Mouse (Mus musculus) neural tube, embryonic 13.5 days (tissue): ENCODE measurements around the gene Tlx2. TPM values are rescaled to one million over a fixed set of nuclear protein-coding genes. Genes with fewer than 3 reads are reported as not detected.

Experiments
- ATAC-seq: fragments of 200-750 bp; cut with Nextera tagmentation; 2 replicates; pipeline ENCODE4 v1.8.0; 2017; ENCODE audit warnings: low read depth, mild to moderate bottlenecking, moderate TSS enrichment, moderate library complexity
- H3K27ac ChIP-seq: fragments of 300-500 bp; sonication (generic); replicated peaks from 2 replicates; pipeline ENCODE4 v1.5.1; 2015; ENCODE audit warnings: moderate library complexity, mild to moderate bottlenecking, inconsistent platforms
- H3K27me3 ChIP-seq: fragments of 300-500 bp; sonication (generic); 2 replicates; pipeline ENCODE4 v1.6.1; 2015; ENCODE audit warnings: mild to moderate bottlenecking, inconsistent platforms
- H3K36me3 ChIP-seq: fragments of 300-500 bp; sonication (generic); 2 replicates; pipeline ENCODE4 v1.6.1; 2015; ENCODE audit warnings: mild to moderate bottlenecking, inconsistent platforms
- H3K4me1 ChIP-seq: fragments of 300-500 bp; sonication (generic); replicated peaks from 2 replicates; pipeline ENCODE4 v1.6.1; 2015; ENCODE audit warnings: inconsistent platforms
- H3K4me2 ChIP-seq: fragments of 300-500 bp; sonication (generic); 2 replicates; pipeline ENCODE4 v1.6.1; 2015; ENCODE audit warnings: inconsistent platforms, mild to moderate bottlenecking, moderate library complexity
- H3K4me3 ChIP-seq: fragments of 300-500 bp; sonication (generic); 2 replicates; pipeline ENCODE4 v1.5.1; 2015; ENCODE audit warnings: mild to moderate bottlenecking, inconsistent platforms
- H3K9ac ChIP-seq: fragments of 300-500 bp; sonication (generic); 2 replicates; pipeline ENCODE4 v1.6.1; 2015; ENCODE audit warnings: moderate library complexity, mild to moderate bottlenecking, inconsistent platforms
- H3K9me3 ChIP-seq: fragments of 300-500 bp; sonication (generic); 2 replicates; pipeline ENCODE4 v1.6.1; 2016; ENCODE audit warnings: inconsistent platforms
- WGBS: fragments of 180-500 bp; shearing (Covaris S2); methylation state at CpG from one replicate; pipeline ENCODE4 v1.1.7; 2015; 5-methylcytosine and 5-hydroxymethylcytosine counted together
- polyA plus RNA-seq: library from polyadenylated mRNA; unstranded; fragments of >200 nt; fragmentation: Nextera tagmentation; extraction: Ambion mirVana; gene quantifications from 2 replicates; pipeline ENCODE4 v1.2.1, GENCODE M21; 2015

Gene Tlx2
- polyA plus RNA-seq, 1 experiment from 2014 or later, result 16.1 TPM

DNA sequence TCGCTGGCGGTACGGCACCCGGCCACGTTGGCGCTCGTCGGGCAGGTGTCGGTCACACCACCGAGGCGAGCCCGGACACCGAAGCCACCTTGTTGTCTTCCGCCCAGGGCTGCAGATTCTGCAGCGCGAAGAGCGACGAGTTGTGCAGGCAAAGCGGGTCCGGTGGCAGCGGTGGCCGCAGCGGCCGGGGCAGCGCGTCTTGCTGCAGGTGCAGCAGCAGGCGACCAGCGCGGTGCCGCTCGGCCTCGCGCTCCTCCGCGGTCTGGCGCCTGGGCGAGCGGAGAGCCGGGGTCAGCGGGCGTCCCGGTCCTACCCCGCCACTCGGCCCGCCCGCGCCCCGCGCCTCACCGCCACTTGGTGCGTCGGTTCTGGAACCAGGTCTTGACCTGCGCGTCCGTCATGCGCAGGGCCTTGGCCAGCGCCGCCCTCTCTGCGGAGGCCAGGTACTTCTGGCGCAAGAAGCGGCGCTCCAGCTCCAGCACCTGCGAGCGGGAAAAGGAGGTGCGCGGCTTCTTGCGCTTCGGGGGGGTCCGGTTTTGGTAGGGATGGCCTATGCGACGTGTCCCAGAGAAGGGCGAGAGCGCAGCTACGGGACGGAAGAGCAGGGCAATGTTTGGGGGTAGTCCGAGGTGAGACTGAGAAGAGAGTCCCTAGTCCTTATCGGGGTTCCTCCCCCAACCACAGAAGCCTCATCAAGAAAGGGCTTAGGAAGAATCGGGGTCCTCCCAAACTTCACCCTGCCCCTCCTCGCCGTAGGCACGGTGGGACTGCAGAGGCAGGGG lies 1.2 kb downstream of the Tlx2 start:
- under 1% methylated on average over 81 of the region's 81 CpGs for WGBS
- Histone ChIP-seq H3K27ac (no peak overlapping the region), H3K9ac (peak overlapping the region; percentile 38; the same call in 1 of the 2 replicates), H3K9me3 (no peaks in the 10 kb centered on the region), H3K4me1 (peaks cover 26% of the 10 kb centered on the region), H3K4me2 (peak overlapping the region; percentile 43), H3K27me3 (peaks cover 99% of the 10 kb centered on the region), H3K4me3 (peak overlapping the region; percentile 31), H3K36me3 (no peaks in the 10 kb centered on the region)
- no peak for ATAC-seq

- H3K27ac ChIP-seq, result no peak overlapping the region
- H3K4me1 ChIP-seq, result peaks cover 26% of the 10 kb centered on the region
- no peaks in the 10 kb centered on the region for H3K9me3 ChIP-seq
- WGBS, result 5% methylated on average over 8 of the region's 8 CpGs
- H3K4me2 ChIP-seq, result peak overlapping the region; percentile 43
- ATAC-seq, result no peak
- peak overlapping the region; percentile 38; the same call in 1 of the 2 replicates for H3K9ac ChIP-seq
- H3K27me3 ChIP-seq, result peaks cover 100% of the 10 kb centered on the region
- no peaks in the 10 kb centered on the region for H3K36me3 ChIP-seq
- peak overlapping the region; percentile 31 for H3K4me3 ChIP-seq
Measured at GRCm38 (mm10) chr6:83068221-83068620, 1.9 kb downstream of the Tlx2 start.

- Histone ChIP-seq H3K4me2 (no peak overlapping the region), H3K27me3 (peaks cover 100% of the 10 kb centered on the region), H3K9ac (no peak overlapping the region), H3K9me3 (no peaks in the 10 kb centered on the region), H3K4me3 (no peak overlapping the region), H3K36me3 (no peaks in the 10 kb centered on the region), H3K27ac (no peak overlapping the region), H3K4me1 (peaks cover 23% of the 10 kb centered on the region)
- 35% methylated on average over 6 of the region's 6 CpGs for WGBS
- no peak for ATAC-seq
Measured at GRCm38 (mm10) chr6:83066441-83066840, 3.7 kb downstream of the Tlx2 start.

GRCm38 (mm10) chr6:83065995-83066394 lies 4.1 kb downstream of the Tlx2 start:
- Histone ChIP-seq H3K27ac (no peak overlapping the region), H3K4me3 (no peak overlapping the region), H3K4me1 (peaks cover 19% of the 10 kb centered on the region), H3K9ac (no peak overlapping the region), H3K36me3 (no peaks in the 10 kb centered on the region), H3K27me3 (peaks cover 100% of the 10 kb centered on the region), H3K4me2 (no peak overlapping the region), H3K9me3 (no peaks in the 10 kb centered on the region)
- no peak for ATAC-seq
- 49% methylated on average over 8 of the region's 8 CpGs for WGBS

GRCm38 (mm10) chr6:83058725-83059124 lies 11.4 kb downstream of the Tlx2 start:
- Histone ChIP-seq H3K36me3 (peaks cover 22% of the 10 kb centered on the region), H3K9ac (no peak overlapping the region), H3K4me3 (no peak overlapping the region), H3K4me1 (peaks cover 11% of the 10 kb centered on the region), H3K4me2 (no peak overlapping the region), H3K27ac (no peak overlapping the region), H3K27me3 (peaks cover 36% of the 10 kb centered on the region), H3K9me3 (no peaks in the 10 kb centered on the region)
- ATAC-seq, result no peak
- 87% methylated on average over 2 of the region's 2 CpGs for WGBS

DNA sequence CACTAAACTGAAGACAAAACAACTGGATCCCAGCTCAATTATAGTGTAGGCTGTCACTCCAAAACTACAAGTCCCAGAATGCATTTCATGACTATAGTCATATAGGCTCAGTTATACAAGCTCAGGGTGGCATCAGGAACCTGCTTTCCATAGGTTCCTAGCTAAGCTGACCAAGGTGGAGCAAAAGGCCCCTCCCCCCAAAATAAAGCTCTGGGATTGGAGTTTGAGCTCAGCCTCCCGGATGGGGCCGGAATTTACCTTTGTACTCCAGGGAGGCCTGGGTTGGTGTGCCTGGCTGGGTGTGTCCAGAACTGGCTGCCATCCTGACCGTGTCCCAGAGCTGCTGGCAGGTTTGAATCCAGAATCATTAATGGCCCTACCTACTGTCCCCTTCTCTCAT lies 12.3 kb downstream of the Tlx2 start, which contains the start of gene Dqx1:
Gene Dqx1, plus strand, starts transcription at position 55 of the 400 bp plus-strand sequence.
- H3K4me1 ChIP-seq, result peaks cover 21% of the 10 kb centered on the region
- H3K4me3 ChIP-seq, result no peak within 1 kb of the TSS
- 53% methylated on average over 3 of the region's 3 CpGs for WGBS
- peaks cover 22% of the 10 kb centered on the region for H3K36me3 ChIP-seq
- H3K9me3 ChIP-seq, result no peaks in the 10 kb centered on the region
- H3K9ac ChIP-seq, result no peak within 1 kb of the TSS
- no peak within 1 kb of the TSS for H3K27ac ChIP-seq
- peaks cover 27% of the 10 kb centered on the region for H3K27me3 ChIP-seq
- H3K4me2 ChIP-seq, result no peak within 1 kb of the TSS
- ATAC-seq, result no peak

GRCm38 (mm10) chr6:83054871-83055431 lies 15.1 kb downstream of the Tlx2 start, which contains the start of gene Htra2:
Htra2 (minus strand) TSS chr6:83055273.
- Histone ChIP-seq H3K4me2 (peak within 1 kb of the TSS; percentile 81), H3K4me3 (peak within 1 kb of the TSS; percentile 98), H3K4me1 (peaks cover 31% of the 10 kb centered on the region), H3K36me3 (peaks cover 36% of the 10 kb centered on the region), H3K9me3 (no peaks in the 10 kb centered on the region), H3K9ac (peak within 1 kb of the TSS; percentile 93), H3K27me3 (no peaks in the 10 kb centered on the region), H3K27ac (peak within 1 kb of the TSS; percentile 90)
- WGBS, result under 1% methylated on average over 50 of the region's 50 CpGs
- peak; percentile 46; the same call in 1 of the 2 replicates for ATAC-seq

DNA sequence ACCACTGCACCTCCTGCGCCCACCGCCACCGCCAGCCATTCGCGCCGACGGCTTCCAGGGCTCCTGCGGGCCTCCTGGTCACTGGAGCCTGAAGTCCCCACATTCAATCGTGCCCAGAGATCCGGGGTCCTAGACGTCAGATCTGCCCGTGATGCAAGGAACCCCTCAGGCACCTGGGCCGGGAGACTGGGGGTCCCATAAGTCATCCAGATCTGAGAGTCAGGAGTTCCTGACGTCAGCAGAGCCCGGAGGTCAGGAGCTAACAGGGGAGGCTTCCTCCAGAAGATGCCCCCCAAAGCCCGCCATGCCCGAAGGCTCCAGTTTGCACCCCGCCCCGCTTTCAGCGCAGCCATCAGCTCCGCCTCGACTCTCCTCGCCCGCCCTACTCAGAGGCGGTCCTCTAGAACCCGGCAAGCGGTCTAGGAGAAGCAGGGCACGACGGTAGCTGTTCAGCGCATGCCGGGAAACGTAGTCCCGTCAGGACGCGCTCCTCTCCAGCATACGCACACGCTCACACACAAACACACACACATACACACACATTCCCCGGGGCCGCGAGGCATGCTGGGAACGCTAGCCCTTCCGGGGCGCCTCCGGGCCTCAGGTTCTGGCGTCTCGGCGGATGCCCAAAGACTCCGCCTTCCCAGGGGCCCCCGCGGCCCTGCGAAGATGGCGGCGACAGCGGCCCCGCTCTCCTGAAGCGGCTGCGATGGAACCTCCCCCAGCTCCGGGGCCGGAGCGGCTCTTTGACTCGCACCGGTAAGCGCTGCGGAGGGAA lies 15.8 kb downstream of the Tlx2 start, which contains the start of gene Aup1:
Gene Aup1, plus strand, starts transcription at position 448 of the 778 bp plus-strand sequence.
- Histone ChIP-seq H3K9ac (peak within 1 kb of the TSS; percentile 93), H3K27ac (peak within 1 kb of the TSS; percentile 90), H3K4me1 (peaks cover 31% of the 10 kb centered on the region), H3K4me3 (peak within 1 kb of the TSS; percentile 98), H3K4me2 (peak within 1 kb of the TSS; percentile 81), H3K9me3 (no peaks in the 10 kb centered on the region), H3K36me3 (peaks cover 36% of the 10 kb centered on the region), H3K27me3 (no peaks in the 10 kb centered on the region)
- ATAC-seq, result peak; percentile 98
- under 1% methylated on average over 64 of the region's 64 CpGs for WGBS

DNA sequence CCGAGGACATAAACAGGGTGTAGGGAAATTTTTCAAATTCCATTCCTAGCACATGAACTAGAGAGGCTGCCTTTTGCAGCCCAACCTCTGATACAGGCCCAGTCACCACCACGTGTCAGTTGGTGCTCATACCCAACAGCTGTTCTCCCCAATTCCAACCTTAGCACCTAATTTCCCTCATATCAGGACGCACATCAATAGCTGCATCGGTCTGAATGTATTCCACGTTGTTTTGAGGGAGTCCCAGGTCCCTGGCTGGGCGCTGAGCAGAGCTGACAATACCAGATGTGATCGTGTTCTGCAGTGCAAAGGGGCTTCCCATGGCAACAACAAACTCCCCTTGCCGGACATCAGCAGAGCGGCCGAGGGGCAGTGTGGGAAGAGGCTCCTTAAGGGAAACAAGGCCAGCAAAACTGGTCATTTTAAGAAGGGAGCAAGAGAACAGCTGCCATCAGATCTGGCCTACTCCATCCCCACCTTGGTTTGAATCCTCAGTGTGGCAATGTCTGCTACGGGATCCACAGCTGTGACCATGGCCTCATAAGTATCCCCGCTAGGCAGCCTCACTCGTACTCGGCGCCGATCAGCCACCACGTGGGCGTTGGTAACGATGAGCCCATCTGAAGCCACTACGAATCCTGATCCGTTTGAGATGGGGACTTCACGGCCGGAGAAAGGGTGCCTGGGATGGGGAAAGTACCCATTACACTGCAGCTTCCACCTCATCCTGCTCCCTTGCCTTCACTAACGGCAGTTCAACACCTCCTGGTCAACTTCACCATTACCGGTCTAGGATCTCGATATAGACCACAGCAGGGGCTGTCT lies 16.7 kb downstream of the Tlx2 start:
- H3K4me3 ChIP-seq, result peak overlapping the region; percentile 98
- H3K27me3 ChIP-seq, result no peaks in the 10 kb centered on the region
- H3K4me2 ChIP-seq, result peak overlapping the region; percentile 81
- peak overlapping the region; percentile 93 for H3K9ac ChIP-seq
- H3K27ac ChIP-seq, result peak overlapping the region; percentile 90
- ATAC-seq, result peak; percentile 7
- peaks cover 36% of the 10 kb centered on the region for H3K36me3 ChIP-seq
- 1% methylated on average over 26 of the region's 26 CpGs for WGBS
- H3K9me3 ChIP-seq, result no peaks in the 10 kb centered on the region
- H3K4me1 ChIP-seq, result peaks cover 31% of the 10 kb centered on the region

DNA sequence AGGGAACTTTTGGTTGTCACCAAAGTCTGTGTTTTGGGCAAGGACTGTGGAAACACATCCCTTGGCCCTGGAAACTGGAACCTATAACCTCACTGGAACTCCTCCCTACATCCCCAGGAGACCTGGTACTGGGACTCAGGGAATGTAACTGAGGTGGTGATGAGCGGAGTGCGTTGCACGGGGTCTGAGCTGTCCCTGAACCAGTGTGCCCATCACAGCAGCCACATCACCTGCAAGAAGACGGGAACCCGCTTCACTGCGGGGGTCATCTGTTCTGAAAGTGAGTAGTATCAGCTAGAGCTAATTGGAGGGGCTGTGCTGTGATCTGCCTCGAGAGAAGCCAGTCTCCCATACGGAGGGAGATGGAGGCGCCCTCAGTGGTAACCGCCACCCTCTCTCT lies 20.7 kb downstream of the Tlx2 start:
- Histone ChIP-seq H3K27me3 (no peaks in the 10 kb centered on the region), H3K4me2 (no peak overlapping the region), H3K9me3 (no peaks in the 10 kb centered on the region), H3K4me1 (peaks cover 20% of the 10 kb centered on the region), H3K27ac (no peak overlapping the region), H3K4me3 (no peak overlapping the region), H3K9ac (no peak overlapping the region), H3K36me3 (peaks cover 15% of the 10 kb centered on the region)
- WGBS, result 75% methylated on average over 10 of the region's 10 CpGs
- no peak for ATAC-seq

- WGBS, result 73% methylated on average over 9 of the region's 9 CpGs
- no peak overlapping the region for H3K4me3 ChIP-seq
- ATAC-seq, result no peak
Measured at GRCm38 (mm10) chr6:83044742-83045141, 25.4 kb downstream of the Tlx2 start.

More at GRCm38 (mm10) chr6:83044742-83045141, 25.4 kb downstream of the Tlx2 start:
- no peak overlapping the region for H3K9ac ChIP-seq
- H3K27ac ChIP-seq, result no peak overlapping the region
- no peaks in the 10 kb centered on the region for H3K27me3 ChIP-seq
- no peak overlapping the region for H3K4me2 ChIP-seq
- H3K4me1 ChIP-seq, result no peaks in the 10 kb centered on the region
- no peaks in the 10 kb centered on the region for H3K36me3 ChIP-seq
- no peaks in the 10 kb centered on the region for H3K9me3 ChIP-seq
